Mouse (Mus musculus): Measurements from ENCODE around the gene Cacna1f. TPM values are rescaled to one million over a fixed set of nuclear protein-coding genes. Genes with fewer than 3 reads are reported as not detected.

Gene Cacna1f
- total and polyA plus RNA-seq, 2 experiments from 2014 or later: 0.10 TPM

DNA sequence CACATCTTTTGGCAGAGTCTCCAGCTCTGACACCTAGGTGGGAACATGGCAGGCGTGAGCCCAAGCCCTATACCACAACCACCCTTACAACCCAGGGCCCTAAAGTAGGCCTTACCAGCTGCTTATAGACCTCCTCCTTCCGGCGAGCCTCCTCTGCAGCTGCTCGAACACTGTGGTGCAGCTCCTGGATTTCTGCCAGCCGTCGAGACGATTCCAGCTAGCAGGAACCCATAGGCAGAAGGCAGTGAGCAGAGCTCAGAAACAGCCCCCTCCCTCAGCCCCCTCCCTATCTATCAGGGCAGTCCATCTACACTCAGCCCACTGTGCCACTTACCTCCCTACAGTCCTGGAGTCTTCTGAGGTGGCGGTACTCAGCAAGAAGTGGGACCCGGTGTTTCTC lies 11.5 kb upstream of the Cacna1f start:
- peak; percentile 10; the same call in 1 of the 2 replicates for ATAC-seq
- 82% methylated on average over 9 of the region's 9 CpGs for WGBS

DNA sequence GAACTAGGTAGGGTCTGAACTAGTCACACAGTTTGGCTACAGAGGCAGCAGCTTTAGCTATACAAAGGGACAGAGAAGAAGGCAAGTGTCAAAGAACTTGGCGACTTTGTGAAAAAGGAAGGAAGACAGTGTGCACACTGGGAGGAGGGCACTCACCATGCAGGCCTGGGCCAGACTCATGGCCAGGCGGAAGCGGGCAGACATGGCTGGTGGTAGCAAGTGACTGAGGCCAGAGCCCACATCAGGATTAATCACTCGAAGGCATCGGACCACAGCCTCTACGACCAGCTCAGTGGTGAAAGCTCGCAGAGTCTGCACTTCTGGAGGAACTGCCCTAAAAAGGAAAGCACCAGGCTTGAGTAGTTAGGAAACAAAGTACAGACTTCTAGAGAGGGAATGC lies 2.9 kb upstream of the Cacna1f start:
- H3K27ac ChIP-seq (ENCODE audit: low read depth, low read length): no peak overlapping the region
- no peaks in the 10 kb centered on the region for H3K27me3 ChIP-seq (ENCODE audit: insufficient read depth, low read length)
- WGBS: 90% methylated on average over 7 of the region's 7 CpGs
- DNase-seq (no peak), ATAC-seq (no peak)
- 0 out of 2 replicates have a peak overlapping the region, but pooled peaks have one; percentile 48 for H3K4me2 ChIP-seq (ENCODE audit: low read depth)
- H3K4me3 ChIP-seq (ENCODE audit: low read depth, low read length): no peak overlapping the region
- no peaks in the 10 kb centered on the region for H3K4me1 ChIP-seq (ENCODE audit: insufficient read depth)
- H3K36me3 ChIP-seq (ENCODE audit: insufficient read depth): 0 out of 2 replicates have a peak, but pooled peaks cover 3% of the 10 kb centered on the region
- TF ChIP-seq CTCF (IDR thresholded peaks at IDR 0.05; ENCODE audit: low read depth): no peak
- no peak overlapping the region for H3K9ac ChIP-seq
- no peaks in the 10 kb centered on the region for H3K9me3 ChIP-seq (ENCODE audit: low read length)

More for the DNA sequence above, 11.5 kb upstream of the Cacna1f start:
- no peaks in the 10 kb centered on the region for H3K9me3 ChIP-seq (ENCODE audit: low read length)
- H3K27me3 ChIP-seq (ENCODE audit: insufficient read depth, low read length): no peaks in the 10 kb centered on the region
- H3K4me1 ChIP-seq (ENCODE audit: insufficient read depth): no peaks in the 10 kb centered on the region
- DNase-seq: no peak
- TF ChIP-seq CTCF (IDR thresholded peaks at IDR 0.05; ENCODE audit: low read depth): no peak
- H3K4me2 ChIP-seq (ENCODE audit: low read depth): no peak overlapping the region
- no peak overlapping the region for H3K27ac ChIP-seq (ENCODE audit: low read depth, low read length)
- H3K4me3 ChIP-seq (ENCODE audit: low read depth, low read length): no peak overlapping the region
- H3K36me3 ChIP-seq (ENCODE audit: insufficient read depth): peaks cover 6% of the 10 kb centered on the region; the same call in 1 of the 2 replicates
- H3K9ac ChIP-seq: no peak overlapping the region

DNA sequence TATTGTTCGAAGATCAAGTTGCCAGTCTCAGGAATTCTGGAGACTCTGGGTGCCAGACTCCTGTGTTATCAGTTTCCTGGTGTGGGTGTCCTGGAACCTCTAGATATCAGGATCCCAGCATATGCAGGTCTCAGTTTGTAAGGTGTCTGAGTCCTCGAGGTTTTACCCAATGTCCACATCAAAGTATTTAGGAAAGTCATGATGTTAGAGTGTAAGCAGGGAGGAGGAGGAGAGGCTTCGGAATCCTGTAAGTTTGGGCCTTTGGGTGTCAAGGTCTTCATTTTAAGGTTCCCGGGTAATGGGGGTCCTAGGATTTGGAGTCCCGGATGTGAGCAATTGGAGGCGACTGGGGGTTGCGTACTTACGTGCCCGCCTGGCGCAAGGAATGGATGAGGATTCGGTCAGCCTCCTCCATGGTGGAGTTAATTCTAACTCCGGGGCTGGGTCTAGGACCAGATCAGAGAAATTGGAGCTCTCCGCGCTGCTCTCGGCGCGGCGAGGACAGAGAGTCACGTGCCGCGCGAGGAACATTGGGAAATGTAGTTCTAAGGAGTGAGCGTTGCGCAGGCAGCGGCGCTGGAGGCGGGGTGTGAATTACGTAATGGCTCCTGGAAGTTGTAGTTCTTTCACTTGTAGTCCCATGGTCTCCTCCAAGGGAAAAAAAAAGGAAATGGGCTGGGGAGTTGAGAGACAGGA lies 1.9 kb upstream of the Cacna1f start, which contains the start of gene Ccdc22:
Gene Ccdc22 (minus strand): TSS at position 639 of the 696 bp plus-strand sequence.
- no peak for TF ChIP-seq CTCF (IDR thresholded peaks at IDR 0.05; ENCODE audit: low read depth)
- peak within 1 kb of the TSS; percentile 57 for H3K27ac ChIP-seq (ENCODE audit: low read depth, low read length)
- H3K4me2 ChIP-seq (ENCODE audit: low read depth): peak within 1 kb of the TSS; percentile 48
- ATAC-seq (peak; percentile 96), DNase-seq (peak; percentile 87)
- H3K4me1 ChIP-seq (ENCODE audit: insufficient read depth): no peaks in the 10 kb centered on the region
- peak within 1 kb of the TSS; percentile 44 for H3K4me3 ChIP-seq (ENCODE audit: low read depth, low read length)
- no peaks in the 10 kb centered on the region for H3K36me3 ChIP-seq (ENCODE audit: insufficient read depth)
- H3K9ac ChIP-seq: peak within 1 kb of the TSS; percentile 56
- 22% methylated on average over 28 of the region's 28 CpGs for WGBS
- H3K27me3 ChIP-seq (ENCODE audit: insufficient read depth, low read length): no peaks in the 10 kb centered on the region
- H3K9me3 ChIP-seq (ENCODE audit: low read length): no peaks in the 10 kb centered on the region

DNA sequence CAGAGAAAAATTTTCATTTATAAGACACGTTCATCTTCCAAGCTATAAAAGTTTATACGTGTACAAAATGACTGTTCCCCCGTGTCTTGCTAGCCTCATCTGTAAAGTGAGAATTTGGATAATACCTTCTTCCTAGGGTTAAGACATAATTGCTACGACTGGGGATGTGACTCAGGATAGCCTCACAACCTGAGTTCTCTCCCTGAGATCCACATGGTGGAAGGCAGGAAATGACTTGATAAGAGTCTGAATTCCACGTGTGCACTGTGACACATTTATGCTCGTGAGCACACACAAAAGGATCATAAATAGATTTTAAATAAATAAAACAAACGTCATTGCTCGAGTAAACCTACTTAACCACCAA lies 1.3 kb upstream of the Cacna1f start:
- no peak overlapping the region for H3K4me3 ChIP-seq (ENCODE audit: low read depth, low read length)
- no peaks in the 10 kb centered on the region for H3K9me3 ChIP-seq (ENCODE audit: low read length)
- WGBS: 52% methylated on average over 8 of the region's 8 CpGs
- no peak overlapping the region for H3K9ac ChIP-seq
- H3K4me2 ChIP-seq (ENCODE audit: low read depth): no peak overlapping the region
- ATAC-seq (peak; percentile 1; the same call in 1 of the 2 replicates), DNase-seq (no peak)
- H3K36me3 ChIP-seq (ENCODE audit: insufficient read depth): no peaks in the 10 kb centered on the region
- no peak overlapping the region for H3K27ac ChIP-seq (ENCODE audit: low read depth, low read length)
- no peak for TF ChIP-seq CTCF (IDR thresholded peaks at IDR 0.05; ENCODE audit: low read depth)
- H3K27me3 ChIP-seq (ENCODE audit: insufficient read depth, low read length): no peaks in the 10 kb centered on the region
- H3K4me1 ChIP-seq (ENCODE audit: insufficient read depth): no peaks in the 10 kb centered on the region

DNA sequence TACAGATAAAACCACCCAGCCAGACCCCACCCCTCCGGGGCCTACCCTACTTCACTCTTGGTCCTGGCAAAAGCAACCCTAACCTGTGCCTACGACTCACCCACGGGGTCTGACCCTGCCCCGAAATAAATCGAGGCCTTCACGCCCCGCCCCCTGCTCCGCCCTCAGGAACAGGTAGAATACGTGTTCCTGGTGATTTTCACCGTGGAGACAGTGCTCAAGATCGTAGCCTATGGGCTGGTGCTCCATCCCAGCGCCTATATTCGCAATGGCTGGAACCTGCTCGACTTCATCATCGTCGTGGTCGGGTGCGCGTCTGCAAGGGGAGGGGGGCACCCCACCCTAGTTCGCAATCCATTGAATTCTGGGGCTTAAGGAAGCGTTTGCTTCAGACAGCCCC lies 3.2 kb downstream of the Cacna1f start:
- ATAC-seq (peak; percentile 64), DNase-seq (peak; percentile 42)
- H3K36me3 ChIP-seq (ENCODE audit: insufficient read depth): no peaks in the 10 kb centered on the region
- peak overlapping the region; percentile 40 for H3K4me3 ChIP-seq (ENCODE audit: low read depth, low read length)
- WGBS: 29% methylated on average over 21 of the region's 21 CpGs
- no peaks in the 10 kb centered on the region for H3K4me1 ChIP-seq (ENCODE audit: insufficient read depth)
- H3K27ac ChIP-seq (ENCODE audit: low read depth, low read length): peak overlapping the region; percentile 67; the same call in 1 of the 2 replicates
- peak overlapping the region; percentile 67 for H3K4me2 ChIP-seq (ENCODE audit: low read depth)
- H3K27me3 ChIP-seq (ENCODE audit: insufficient read depth, low read length): no peaks in the 10 kb centered on the region
- peak overlapping the region; percentile 57 for H3K9ac ChIP-seq
- TF ChIP-seq CTCF (IDR thresholded peaks at IDR 0.05; ENCODE audit: low read depth): no peak
- H3K9me3 ChIP-seq (ENCODE audit: low read length): no peaks in the 10 kb centered on the region

DNA sequence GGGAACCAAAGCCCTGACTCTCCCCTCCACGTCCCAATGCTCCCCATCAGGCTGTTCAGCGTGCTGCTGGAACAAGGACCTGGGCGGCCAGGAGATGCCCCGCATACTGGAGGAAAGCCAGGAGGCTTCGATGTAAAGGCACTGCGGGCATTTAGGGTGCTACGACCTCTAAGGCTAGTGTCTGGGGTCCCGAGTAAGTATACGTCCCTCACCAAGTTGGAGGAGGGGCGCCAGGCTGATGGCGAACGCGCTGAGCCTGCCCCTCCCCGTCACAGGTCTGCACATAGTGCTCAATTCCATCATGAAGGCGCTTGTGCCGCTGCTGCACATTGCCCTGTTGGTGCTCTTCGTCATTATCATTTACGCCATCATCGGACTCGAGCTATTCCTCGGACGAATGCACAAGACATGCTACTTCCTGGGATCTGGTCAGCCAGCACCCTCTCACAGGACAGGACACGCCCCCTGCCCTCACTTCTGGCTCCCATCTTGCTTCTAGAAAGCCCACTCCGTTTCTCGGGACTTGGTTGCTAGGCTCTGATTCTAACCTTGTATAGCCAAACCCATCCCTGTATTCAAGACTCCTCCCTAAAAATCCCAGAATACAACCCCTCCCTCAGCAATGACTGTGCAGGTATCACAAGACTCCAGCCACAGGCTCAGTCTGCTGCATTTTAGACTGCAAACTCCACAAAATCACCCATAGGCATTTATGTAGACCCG lies 3.8 kb downstream of the Cacna1f start:
- 29% methylated on average over 26 of the region's 26 CpGs for WGBS
- DNase-seq (peak; percentile 56), ATAC-seq (peak; percentile 83)
- TF ChIP-seq CTCF (IDR thresholded peaks at IDR 0.05; ENCODE audit: low read depth): no peak
- H3K9me3 ChIP-seq (ENCODE audit: low read length): no peaks in the 10 kb centered on the region
- no peaks in the 10 kb centered on the region for H3K4me1 ChIP-seq (ENCODE audit: insufficient read depth)
- no peaks in the 10 kb centered on the region for H3K27me3 ChIP-seq (ENCODE audit: insufficient read depth, low read length)
- H3K4me2 ChIP-seq (ENCODE audit: low read depth): peak overlapping the region; percentile 67
- peak overlapping the region; percentile 67 for H3K27ac ChIP-seq (ENCODE audit: low read depth, low read length)
- no peaks in the 10 kb centered on the region for H3K36me3 ChIP-seq (ENCODE audit: insufficient read depth)
- H3K9ac ChIP-seq: peak overlapping the region; percentile 57
- peak overlapping the region; percentile 40 for H3K4me3 ChIP-seq (ENCODE audit: low read depth, low read length)

Measured in forebrain, postnatal 0 days (tissue).